Mouse (Mus musculus) embryonic facial prominence, embryonic 14.5 days (tissue): ENCODE measurements at regions not wholly inside any gene's neighbourhood (a gene's known extent, or its start where the extent isn't known, plus 50 kb on each side); places are given as distances from the start of the nearest gene placed in this dataset.
A peak's percentile ranks its signal among the peaks of the same experiment; 100 is the strongest.

Experiments used
- ATAC-seq: fragments of 200-750 bp; cut with Nextera tagmentation; 2 replicates; pipeline ENCODE4 v1.8.0; 2017; ENCODE audit warnings: low read depth, moderate number of reproducible peaks, moderate TSS enrichment
- DNase-seq: peaks from one replicate; pipeline ENCODE4 v3.0.0-alpha.2; 2015; ENCODE audit warnings: low spot score
- H3K27ac ChIP-seq: fragments of 300-500 bp; sonication (generic); replicated peaks from 2 replicates; pipeline ENCODE4 v1.5.1; 2014; ENCODE audit warnings: low read depth, mild to moderate bottlenecking, low read length, moderate library complexity
- H3K27me3 ChIP-seq: fragments of 300-500 bp; sonication (generic); replicated peaks from 2 replicates; pipeline ENCODE4 v1.6.1; 2014; ENCODE audit warnings: low read length; ENCODE audit not compliant: control insufficient read depth, insufficient read depth
- H3K36me3 ChIP-seq: fragments of 300-500 bp; sonication (generic); 2 replicates; pipeline ENCODE4 v1.6.1; 2014; ENCODE audit warnings: low read length, mixed read lengths; ENCODE audit not compliant: control insufficient read depth, insufficient read depth
- H3K4me1 ChIP-seq: fragments of 300-500 bp; sonication (generic); 2 replicates; pipeline ENCODE4 v1.6.1; 2014; ENCODE audit warnings: antibody characterized with exemption, low read length; ENCODE audit not compliant: control insufficient read depth, insufficient read depth
- H3K4me2 ChIP-seq: fragments of 300-500 bp; sonication (generic); 2 replicates; pipeline ENCODE4 v1.6.1; 2014; ENCODE audit warnings: low read depth, mild to moderate bottlenecking, low read length, moderate library complexity, mixed read lengths
- H3K4me3 ChIP-seq: fragments of 300-500 bp; sonication (generic); 2 replicates; pipeline ENCODE4 v1.5.1; 2014; ENCODE audit warnings: low read depth, mild to moderate bottlenecking, low read length
- H3K9ac ChIP-seq: fragments of 300-500 bp; sonication (generic); 2 replicates; pipeline ENCODE4 v1.6.1; 2014; ENCODE audit warnings: low read depth, mild to moderate bottlenecking, low read length, moderate library complexity, mixed read lengths
- H3K9me3 ChIP-seq: fragments of 300-500 bp; sonication (generic); 2 replicates; pipeline ENCODE4 v1.6.1; 2016; ENCODE audit warnings: low read length; ENCODE audit not compliant: control insufficient read depth
- WGBS: fragments of 180-500 bp; shearing (Covaris S2); extraction: QIAGEN DNeasy Blood & Tissue Kit; methylation state at CpG from one replicate; pipeline ENCODE4 v1.1.7; 2014; 5-methylcytosine and 5-hydroxymethylcytosine counted together

GRCm38 (mm10) chr19:59650611-59651329 is 192.6 kb downstream of the Emx2 start:
- Histone ChIP-seq H3K27ac (no peak overlapping the region), H3K4me1 (no peaks in the 10 kb centered on the region), H3K36me3 (no peaks in the 10 kb centered on the region), H3K9me3 (no peaks in the 10 kb centered on the region), H3K4me3 (no peak overlapping the region), H3K9ac (no peak overlapping the region), H3K4me2 (no peak overlapping the region), H3K27me3 (no peaks in the 10 kb centered on the region)
- DNase-seq (no peak), ATAC-seq (0 out of 2 replicates have a peak, but pooled peaks have one; percentile 53)
- WGBS: 72% methylated on average over 10 of the region's 10 CpGs

- Histone ChIP-seq H3K9me3 (no peaks in the 10 kb centered on the region), H3K27ac (no peak overlapping the region), H3K27me3 (no peaks in the 10 kb centered on the region), H3K36me3 (no peaks in the 10 kb centered on the region), H3K4me3 (no peak overlapping the region), H3K9ac (no peak overlapping the region), H3K4me1 (no peaks in the 10 kb centered on the region), H3K4me2 (no peak overlapping the region)
- ATAC-seq (peak; percentile 3; the same call in 1 of the 2 replicates), DNase-seq (no peak)
- 66% methylated on average over 18 of the region's 18 CpGs for WGBS
These were observed 195.6 kb downstream of the Emx2 start for GRCm38 (mm10) chr19:59653631-59654367.

GRCm38 (mm10) chr19:59655321-59655720 is 197.1 kb downstream of the Emx2 start:
- Histone ChIP-seq H3K9ac (no peak overlapping the region), H3K4me2 (no peak overlapping the region), H3K27me3 (no peaks in the 10 kb centered on the region), H3K9me3 (no peaks in the 10 kb centered on the region), H3K27ac (no peak overlapping the region), H3K4me1 (no peaks in the 10 kb centered on the region), H3K4me3 (no peak overlapping the region), H3K36me3 (no peaks in the 10 kb centered on the region)
- WGBS: 89% methylated on average over 2 of the region's 2 CpGs
- ATAC-seq (no peak), DNase-seq (no peak)

GRCm38 (mm10) chr19:59669793-59670192 is 211.6 kb downstream of the Emx2 start:
- H3K4me1 ChIP-seq: peaks cover 6% of the 10 kb centered on the region
- no peak overlapping the region for H3K9ac ChIP-seq
- no peaks in the 10 kb centered on the region for H3K36me3 ChIP-seq
- no peak overlapping the region; the same call in 1 of the 2 replicates for H3K27ac ChIP-seq
- DNase-seq (no peak), ATAC-seq (no peak)
- H3K4me2 ChIP-seq: no peak overlapping the region
- no peaks in the 10 kb centered on the region for H3K9me3 ChIP-seq
- H3K4me3 ChIP-seq: no peak overlapping the region
- H3K27me3 ChIP-seq: no peaks in the 10 kb centered on the region

GRCm38 (mm10) chr19:59673537-59673936 is 215.4 kb downstream of the Emx2 start:
- ATAC-seq: no peak

GRCm38 (mm10) chr19:59679191-59679590 is 221.0 kb downstream of the Emx2 start:
- ATAC-seq: no peak
- 84% methylated on average over 7 of the region's 7 CpGs for WGBS

More at GRCm38 (mm10) chr19:59673537-59673936, 215.4 kb downstream of the Emx2 start:
- Histone ChIP-seq H3K4me1 (peaks cover 6% of the 10 kb centered on the region), H3K9me3 (no peaks in the 10 kb centered on the region), H3K27me3 (no peaks in the 10 kb centered on the region), H3K36me3 (no peaks in the 10 kb centered on the region), H3K27ac (no peak overlapping the region), H3K4me2 (no peak overlapping the region), H3K4me3 (no peak overlapping the region), H3K9ac (no peak overlapping the region)
- DNase-seq: no peak

GRCm38 (mm10) chr19:59680356-59680755 is 222.2 kb downstream of the Emx2 start:
- H3K4me2 ChIP-seq: no peak overlapping the region
- H3K9me3 ChIP-seq: no peaks in the 10 kb centered on the region
- ATAC-seq: no peak
- H3K4me3 ChIP-seq: no peak overlapping the region
- no peak overlapping the region for H3K27ac ChIP-seq
- no peaks in the 10 kb centered on the region for H3K36me3 ChIP-seq
- H3K9ac ChIP-seq: no peak overlapping the region
- DNase-seq: no peak
- no peaks in the 10 kb centered on the region for H3K4me1 ChIP-seq
- no peaks in the 10 kb centered on the region for H3K27me3 ChIP-seq
- WGBS: 72% methylated on average over 4 of the region's 4 CpGs

More at GRCm38 (mm10) chr19:59679191-59679590, 221.0 kb downstream of the Emx2 start:
- H3K9me3 ChIP-seq: no peaks in the 10 kb centered on the region
- no peaks in the 10 kb centered on the region for H3K4me1 ChIP-seq
- no peaks in the 10 kb centered on the region for H3K36me3 ChIP-seq
- no peak overlapping the region for H3K4me2 ChIP-seq
- no peak overlapping the region for H3K27ac ChIP-seq
- no peak overlapping the region for H3K9ac ChIP-seq
- H3K4me3 ChIP-seq: no peak overlapping the region
- H3K27me3 ChIP-seq: no peaks in the 10 kb centered on the region
- DNase-seq: no peak

GRCm38 (mm10) chr19:59684292-59684691 is 226.1 kb downstream of the Emx2 start:
- no peaks in the 10 kb centered on the region for H3K27me3 ChIP-seq
- WGBS: 73% methylated on average over 7 of the region's 7 CpGs
- H3K9me3 ChIP-seq: no peaks in the 10 kb centered on the region
- H3K9ac ChIP-seq: no peak overlapping the region
- H3K4me2 ChIP-seq: no peak overlapping the region
- no peak overlapping the region for H3K4me3 ChIP-seq
- no peak overlapping the region for H3K27ac ChIP-seq
- H3K4me1 ChIP-seq: no peaks in the 10 kb centered on the region
- DNase-seq (no peak), ATAC-seq (no peak)
- H3K36me3 ChIP-seq: no peaks in the 10 kb centered on the region
